Comparison of ENCODE assay signal across 26 mouse cellular contexts in genomic region chr8:79515282-79515783, GRCm38 (mm10).
A peak's percentile ranks its signal among the peaks of the same experiment; 100 is the strongest.
DNase-seq lines count a peak whose midpoint lies in the region; ATAC-seq and TF ChIP-seq lines count a peak whose summit lies in the region.
"Had no signal": no experiment of that assay in that cellular context is flagged by ENCODE, and none has a peak within 500 bp of the region (broad histone marks: within the 10 kb centered on the region; RNA-seq: fewer than 3 reads in every experiment).

No protein-coding gene starts in this region.

- no peak overlapping the region for H3K4me3 ChIP-seq in forebrain, postnatal 0 days (ENCODE audit: low read depth, low read length)
- no peak overlapping the region for H3K4me3 ChIP-seq in forebrain, embryonic 16.5 days (replicated peaks; ENCODE audit: low read length)
- no peak overlapping the region for H3K4me3 ChIP-seq in intestine, embryonic 14.5 days (ENCODE audit: low read depth, low read length)
- H3K4me3 ChIP-seq in intestine, postnatal 0 days (ENCODE audit: low read depth, low read length) = no peak overlapping the region
- no peak overlapping the region for H3K4me3 ChIP-seq in intestine, embryonic 16.5 days (ENCODE audit: low read length)
- H3K4me3 ChIP-seq: embryonic facial prominence, embryonic 15.5 days; erythroblast, embryonic 14.5 days; forebrain, embryonic 10.5 days; heart, embryonic 13.5 days; hindbrain, embryonic 12.5 days had no signal

- no peak for DNase-seq in forebrain, postnatal 0 days
- DNase-seq in intestine, embryonic 14.5 days (ENCODE audit: low spot score) = no peak
- peak; percentile 8 to 14 for DNase-seq in right cerebral cortex, adult 2 months (ENCODE audit: low spot score in 2 of 2)
- no peak for DNase-seq in right cerebral cortex, postnatal 4 days
- no peak for DNase-seq in heart, postnatal 25 days (ENCODE audit: low spot score)
- DNase-seq: adrenal gland, adult 8-10 months; adrenal gland, postnatal 36 days; B cell, adult 2 months; cerebellum, adult 11 months; cerebellum, adult 8-10 months; cerebellum, postnatal 14 days; embryo, embryonic 11 days; gastrocnemius, postnatal 36 days; heart, postnatal 4 days had no signal

- TF ChIP-seq CTCF in forebrain, postnatal 0 days (IDR thresholded peaks at IDR 0.05; ENCODE audit: low read depth) = no peak
- no peak for TF ChIP-seq CTCF in intestine, postnatal 0 days (IDR thresholded peaks at IDR 0.05; ENCODE audit: low read depth)

- no peaks in the 10 kb centered on the region for H3K36me3 ChIP-seq in forebrain, postnatal 0 days (ENCODE audit: insufficient read depth)
- no peaks in the 10 kb centered on the region for H3K36me3 ChIP-seq in forebrain, embryonic 16.5 days (ENCODE audit: control insufficient read depth, insufficient read depth)
- no peaks in the 10 kb centered on the region for H3K36me3 ChIP-seq in intestine, embryonic 14.5 days (ENCODE audit: control insufficient read depth, insufficient read depth, low read length)
- H3K36me3 ChIP-seq in intestine, postnatal 0 days (ENCODE audit: control insufficient read depth, insufficient read depth) = no peaks in the 10 kb centered on the region
- H3K36me3 ChIP-seq in intestine, embryonic 16.5 days (ENCODE audit: control insufficient read depth, insufficient read depth, low read length) = no peaks in the 10 kb centered on the region
- H3K36me3 ChIP-seq: embryonic facial prominence, embryonic 15.5 days; forebrain, embryonic 10.5 days; G1E; heart, embryonic 13.5 days; hindbrain, embryonic 12.5 days had no signal

- no peaks in the 10 kb centered on the region for H3K9me3 ChIP-seq in forebrain, postnatal 0 days (ENCODE audit: low read length)
- no peaks in the 10 kb centered on the region for H3K9me3 ChIP-seq in forebrain, embryonic 16.5 days (ENCODE audit: control insufficient read depth, low read length)
- H3K9me3 ChIP-seq in intestine, embryonic 14.5 days (ENCODE audit: control insufficient read depth, low read length) = peaks cover 4% of the 10 kb centered on the region; the same call in 1 of the 2 replicates
- H3K9me3 ChIP-seq in intestine, postnatal 0 days (ENCODE audit: control insufficient read depth) = no peaks in the 10 kb centered on the region
- H3K9me3 ChIP-seq in intestine, embryonic 16.5 days (ENCODE audit: control insufficient read depth, low read length) = no peaks in the 10 kb centered on the region
- H3K9me3 ChIP-seq: embryonic facial prominence, embryonic 15.5 days; forebrain, embryonic 10.5 days; G1E; heart, embryonic 13.5 days had no signal

- H3K27me3 ChIP-seq in forebrain, postnatal 0 days (ENCODE audit: insufficient read depth, low read length) = no peaks in the 10 kb centered on the region
- H3K27me3 ChIP-seq in forebrain, embryonic 16.5 days (replicated peaks; ENCODE audit: control insufficient read depth, insufficient read depth, low read length) = no peaks in the 10 kb centered on the region
- H3K27me3 ChIP-seq in intestine, embryonic 14.5 days (replicated peaks; ENCODE audit: control insufficient read depth, insufficient read depth, low read length) = no peaks in the 10 kb centered on the region
- H3K27me3 ChIP-seq in intestine, postnatal 0 days (replicated peaks; ENCODE audit: control insufficient read depth, insufficient read depth, low read length) = no peaks in the 10 kb centered on the region
- H3K27me3 ChIP-seq in intestine, embryonic 16.5 days (replicated peaks; ENCODE audit: control insufficient read depth, insufficient read depth, low read length) = no peaks in the 10 kb centered on the region
- H3K27me3 ChIP-seq: embryonic facial prominence, embryonic 15.5 days; heart, embryonic 13.5 days; hindbrain, embryonic 12.5 days had no signal

- H3K9ac ChIP-seq in forebrain, postnatal 0 days = no peak overlapping the region
- H3K9ac ChIP-seq in forebrain, embryonic 16.5 days (replicated peaks; ENCODE audit: low read depth, low read length) = no peak overlapping the region
- no peak overlapping the region for H3K9ac ChIP-seq in intestine, embryonic 14.5 days (ENCODE audit: low read length)
- H3K9ac ChIP-seq in intestine, postnatal 0 days (ENCODE audit: low read depth, low read length) = no peak overlapping the region
- no peak overlapping the region for H3K9ac ChIP-seq in intestine, embryonic 16.5 days (ENCODE audit: low read depth, low read length)
- H3K9ac ChIP-seq: embryonic facial prominence, embryonic 15.5 days; heart, embryonic 13.5 days; hindbrain, embryonic 12.5 days had no signal

- intact Hi-C loops in heart, postnatal 25 days (cut with DNase I) = no loop called here

- no peaks in the 10 kb centered on the region for H3K4me1 ChIP-seq in forebrain, postnatal 0 days (ENCODE audit: insufficient read depth)
- no peaks in the 10 kb centered on the region for H3K4me1 ChIP-seq in forebrain, embryonic 16.5 days (replicated peaks; ENCODE audit: control insufficient read depth, insufficient read depth, low read length)
- no peaks in the 10 kb centered on the region for H3K4me1 ChIP-seq in intestine, embryonic 14.5 days (replicated peaks; ENCODE audit: control insufficient read depth, insufficient read depth, low read length)
- no peaks in the 10 kb centered on the region for H3K4me1 ChIP-seq in intestine, postnatal 0 days (replicated peaks; ENCODE audit: control insufficient read depth, insufficient read depth, low read length)
- H3K4me1 ChIP-seq in intestine, embryonic 16.5 days (ENCODE audit: control insufficient read depth, insufficient read depth, low read length) = no peaks in the 10 kb centered on the region
- H3K4me1 ChIP-seq: forebrain, embryonic 10.5 days; heart, embryonic 13.5 days; hindbrain, embryonic 12.5 days had no signal

- H3K4me2 ChIP-seq in forebrain, postnatal 0 days (ENCODE audit: low read depth) = no peak overlapping the region
- H3K4me2 ChIP-seq in forebrain, embryonic 16.5 days (ENCODE audit: low read length) = no peak overlapping the region
- no peak overlapping the region for H3K4me2 ChIP-seq in intestine, embryonic 14.5 days (ENCODE audit: low read length)
- H3K4me2 ChIP-seq in intestine, postnatal 0 days (replicated peaks; ENCODE audit: low read depth) = no peak overlapping the region
- no peak overlapping the region for H3K4me2 ChIP-seq in intestine, embryonic 16.5 days (ENCODE audit: low read depth, low read length)
- H3K4me2 ChIP-seq: embryonic facial prominence, embryonic 15.5 days; heart, embryonic 13.5 days; hindbrain, embryonic 12.5 days had no signal

- no peak overlapping the region for H3K27ac ChIP-seq in forebrain, postnatal 0 days (ENCODE audit: low read depth, low read length)
- no peak overlapping the region for H3K27ac ChIP-seq in forebrain, embryonic 16.5 days (ENCODE audit: low read length)
- H3K27ac ChIP-seq in intestine, embryonic 14.5 days (ENCODE audit: low read depth) = 0 out of 2 replicates have a peak overlapping the region, but pooled peaks have one; percentile 11
- no peak overlapping the region for H3K27ac ChIP-seq in intestine, postnatal 0 days (ENCODE audit: low read depth, low read length)
- H3K27ac ChIP-seq in intestine, embryonic 16.5 days (ENCODE audit: low read length) = no peak overlapping the region
- H3K27ac ChIP-seq: forebrain, embryonic 10.5 days; heart, embryonic 13.5 days; hindbrain, embryonic 12.5 days had no signal

- WGBS in forebrain, postnatal 0 days = 79% methylated on average over 6 of the region's 6 CpGs
- 83% methylated on average over 6 of the region's 6 CpGs for WGBS in forebrain, embryonic 16.5 days
- WGBS in intestine, embryonic 14.5 days = 34% methylated on average over 6 of the region's 6 CpGs
- WGBS in intestine, postnatal 0 days = 62% methylated on average over 6 of the region's 6 CpGs
- WGBS in intestine, embryonic 16.5 days = 53% methylated on average over 6 of the region's 6 CpGs

- peak; percentile 54 for ATAC-seq in forebrain, postnatal 0 days
- no peak for ATAC-seq in forebrain, embryonic 16.5 days
- no peak for ATAC-seq in intestine, embryonic 14.5 days (replicated peaks; ENCODE audit: low FRiP score, low TSS enrichment, low read depth)
- no peak for ATAC-seq in intestine, postnatal 0 days
- ATAC-seq in intestine, embryonic 16.5 days = peak; percentile 52
- ATAC-seq: CD4-positive, CD25-positive, alpha-beta regulatory T cell, adult 4 months; forebrain, embryonic 14.5 days; hindbrain, embryonic 16.5 days had no signal

Comparison
In these comparisons a context has a peak if more than half of its experiments do, and no peak if none do; other contexts are left out.
1. ATAC-seq: peak in forebrain, postnatal 0 days (single experiment) and intestine, embryonic 16.5 days (single experiment); none in forebrain, embryonic 16.5 days (single experiment), intestine, embryonic 14.5 days (single experiment) and intestine, postnatal 0 days (single experiment).
2. DNase-seq: peak in right cerebral cortex, adult 2 months (2 of 2); none in forebrain, postnatal 0 days (single experiment), intestine, embryonic 14.5 days (single experiment), right cerebral cortex, postnatal 4 days (single experiment) and heart, postnatal 25 days (single experiment).